Mouse (Mus musculus) cortical plate, adult 2 months (tissue): ENCODE measurements at regions not wholly inside any gene's neighbourhood (a gene's known extent, or its start where the extent isn't known, plus 50 kb on each side); places are given as distances from the start of the nearest gene placed in this dataset.

Experiments
- H3K27ac ChIP-seq: fragments of 200-500 bp; 2 replicates; pipeline ENCODE4 v1.5.1; 2012; ENCODE audit warnings: low read length, control low read depth, inconsistent platforms; ENCODE audit not compliant: insufficient read depth
- H3K4me1 ChIP-seq: fragments of 200-500 bp; 2 replicates; pipeline ENCODE4 v1.6.1; 2011; ENCODE audit warnings: low read length; ENCODE audit not compliant: control insufficient read depth, insufficient read depth
- H3K4me3 ChIP-seq: fragments of 200-500 bp; 2 replicates; pipeline ENCODE4 v1.5.1; 2011; ENCODE audit warnings: mild to moderate bottlenecking, low read length, control low read depth; ENCODE audit not compliant: insufficient read depth
- CTCF ChIP-seq: fragments of 200-500 bp; IDR thresholded peaks from 2 replicates; pipeline ENCODE4 v1.5.1; 2011; ENCODE audit warnings: mild to moderate bottlenecking, control low read depth, low read length; ENCODE audit not compliant: insufficient read depth; ENCODE audit errors: extremely low read depth
- POLR2A ChIP-seq: fragments of 200-500 bp; IDR thresholded peaks from 2 replicates; pipeline ENCODE4 v1.6.1; 2011; ENCODE audit warnings: mild to moderate bottlenecking, low read length, control low read depth; ENCODE audit not compliant: insufficient read depth; ENCODE audit errors: extremely low read depth

DNA sequence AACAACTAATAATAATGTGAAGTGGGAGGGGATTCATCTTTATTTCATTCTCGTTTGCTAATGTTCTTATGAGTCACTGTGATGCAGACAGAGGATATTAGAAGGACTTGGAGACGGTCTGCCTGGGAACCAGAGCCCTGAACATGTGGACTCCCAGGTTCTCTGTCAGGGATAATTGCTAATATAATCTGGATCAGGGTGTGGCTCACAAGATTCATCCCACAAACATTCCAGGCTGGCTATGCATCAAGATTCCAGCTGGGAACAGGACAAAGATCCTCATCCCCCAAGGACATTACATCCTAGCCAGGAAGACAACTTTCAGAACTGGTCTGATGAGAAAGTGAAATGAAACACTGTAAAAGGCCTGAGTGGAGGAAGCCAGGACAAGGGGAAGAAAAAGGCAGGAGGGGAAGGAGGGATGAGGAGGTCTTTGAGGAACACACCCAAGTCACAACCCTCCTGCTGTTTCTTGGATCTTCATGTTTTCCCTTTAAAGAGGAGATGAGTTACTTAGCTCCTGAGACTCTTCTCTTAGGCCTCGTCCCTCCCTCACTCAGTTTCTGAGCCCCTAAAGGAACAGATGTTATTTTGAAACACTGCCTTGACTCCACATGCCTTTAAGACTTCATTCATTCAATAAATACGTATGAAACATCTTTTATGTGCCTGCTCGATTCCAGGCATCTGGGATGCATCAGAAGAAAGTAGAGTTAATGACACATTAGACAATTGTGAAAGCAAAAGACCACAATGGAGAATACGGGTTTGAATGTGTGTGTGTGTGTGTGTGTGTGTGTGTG lies 360.9 kb downstream of the Efnb2 start:
- Histone ChIP-seq H3K4me1 (no peaks in the 10 kb centered on the region), H3K27ac (no peak overlapping the region), H3K4me3 (no peak overlapping the region)
- no peak for TF ChIP-seq CTCF
- TF ChIP-seq POLR2A = no peak

DNA sequence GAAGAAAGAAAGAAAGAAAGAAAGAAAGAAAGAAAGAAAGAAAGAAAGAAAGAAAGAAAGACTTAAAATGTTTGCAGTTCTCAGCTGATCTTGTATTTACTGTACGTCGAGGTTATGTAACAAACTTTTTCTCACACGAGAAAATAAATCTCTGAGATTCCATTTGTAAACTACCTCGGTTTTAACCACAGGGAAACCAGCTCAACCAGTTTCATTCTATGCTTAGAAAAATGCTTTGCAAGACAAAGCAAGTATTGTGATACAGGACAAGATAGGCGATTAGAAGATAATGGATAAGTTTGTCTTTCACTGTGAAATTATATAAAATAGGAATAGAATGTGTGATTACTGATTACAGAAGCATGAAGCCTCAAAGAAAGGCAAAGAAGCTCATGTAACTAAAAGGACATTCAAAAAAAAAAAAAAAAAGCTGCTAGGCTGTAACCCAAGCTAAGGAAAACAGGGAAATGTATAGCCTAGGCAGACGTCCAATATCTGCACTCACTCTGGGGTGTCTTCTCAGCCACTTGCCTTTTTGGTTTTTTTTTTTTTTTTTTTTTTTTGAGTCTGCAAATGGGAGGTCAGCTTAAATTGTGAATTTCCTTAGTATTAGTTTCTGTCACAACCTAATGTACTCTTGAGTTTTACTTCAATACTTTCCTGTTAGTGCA lies 368.3 kb downstream of the Efnb2 start:
- no peaks in the 10 kb centered on the region for H3K4me1 ChIP-seq
- TF ChIP-seq POLR2A = no peak
- no peak for TF ChIP-seq CTCF
- no peak overlapping the region for H3K27ac ChIP-seq
- no peak overlapping the region for H3K4me3 ChIP-seq

DNA sequence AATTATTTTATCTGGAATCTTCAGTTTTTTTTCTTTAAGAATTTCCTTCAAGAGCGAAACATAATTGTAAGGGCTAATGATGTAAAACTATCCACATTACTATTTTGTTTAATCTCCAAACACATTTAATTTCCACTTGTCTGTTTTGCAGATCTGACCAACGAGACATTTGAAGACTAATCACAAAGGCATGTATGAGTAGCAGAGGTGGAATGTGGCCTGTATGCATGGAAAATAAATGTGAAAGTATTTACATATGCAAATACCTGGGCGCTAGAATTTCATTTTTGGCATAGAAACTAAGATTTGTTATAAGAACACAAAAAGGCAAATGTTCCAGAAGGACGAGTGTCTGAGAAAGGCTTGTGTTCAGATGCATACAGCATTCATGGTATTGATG lies 375.2 kb downstream of the Efnb2 start:
- H3K4me3 ChIP-seq = no peak overlapping the region
- no peak overlapping the region for H3K27ac ChIP-seq
- H3K4me1 ChIP-seq = no peaks in the 10 kb centered on the region
- TF ChIP-seq CTCF (no peak), POLR2A (no peak)

DNA sequence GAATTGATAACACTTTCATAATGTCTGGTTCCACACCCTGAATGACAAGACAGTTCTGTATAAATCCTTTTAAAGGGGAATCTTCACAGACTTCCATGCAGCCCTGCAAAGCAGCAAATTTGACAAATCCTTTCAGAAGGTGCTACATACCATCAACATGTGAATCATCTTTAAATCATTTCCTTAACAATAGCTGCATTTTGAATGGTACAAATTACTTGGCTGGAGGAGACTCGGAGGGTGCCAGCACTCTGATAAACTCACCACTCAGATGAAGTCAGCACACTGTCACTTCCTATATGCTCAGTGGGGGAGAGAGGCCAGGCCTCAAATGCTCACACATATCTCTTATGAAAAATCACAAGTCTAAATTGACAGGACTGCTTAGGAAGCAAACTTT lies 386.1 kb downstream of the Efnb2 start:
- no peak overlapping the region for H3K27ac ChIP-seq
- no peak overlapping the region for H3K4me3 ChIP-seq
- TF ChIP-seq CTCF (no peak), POLR2A (no peak)
- no peaks in the 10 kb centered on the region for H3K4me1 ChIP-seq

DNA sequence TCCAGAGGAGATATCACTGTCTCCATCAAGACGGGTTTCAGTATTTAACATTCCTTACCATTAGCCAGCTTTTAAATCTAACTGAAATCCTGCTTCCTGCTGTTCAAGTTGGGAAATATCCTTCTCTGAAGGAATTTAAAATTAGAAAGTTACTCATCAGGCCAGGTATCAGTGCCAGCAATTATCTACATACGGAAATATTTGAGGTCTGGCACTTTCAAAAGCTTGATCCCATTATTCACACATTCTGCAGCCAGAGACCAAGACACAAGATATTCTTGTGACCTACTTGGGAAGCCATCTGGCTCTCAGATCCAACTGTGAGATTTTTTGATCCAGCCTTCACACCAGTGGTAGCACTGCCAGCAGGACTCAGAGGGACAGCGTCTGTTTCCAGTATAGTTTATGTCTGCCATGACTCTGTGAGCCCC lies 386.8 kb downstream of the Efnb2 start:
- Histone ChIP-seq H3K4me1 (no peaks in the 10 kb centered on the region), H3K27ac (no peak overlapping the region), H3K4me3 (no peak overlapping the region)
- no peak for TF ChIP-seq POLR2A
- TF ChIP-seq CTCF = no peak

DNA sequence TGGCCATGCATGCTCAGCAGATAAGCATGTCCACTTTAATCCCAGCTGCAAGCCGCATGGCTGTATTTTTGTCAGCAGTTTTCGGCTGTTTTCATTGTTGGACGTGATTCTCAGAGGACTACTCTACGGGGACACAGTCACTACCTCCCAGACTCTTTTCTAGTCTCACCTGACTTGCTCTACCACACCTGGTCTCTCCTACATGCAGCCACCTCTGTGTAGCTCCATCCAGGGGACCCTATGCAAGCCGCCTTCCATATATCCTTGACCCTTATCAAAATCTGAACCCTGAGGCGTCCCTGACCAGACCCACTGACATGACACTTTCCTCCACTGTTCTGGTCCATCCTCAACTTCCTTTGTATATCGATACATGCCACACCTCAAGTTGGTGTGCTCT lies 402.2 kb downstream of the Efnb2 start:
- H3K4me3 ChIP-seq = no peak overlapping the region
- H3K4me1 ChIP-seq = no peaks in the 10 kb centered on the region
- TF ChIP-seq CTCF (no peak), POLR2A (no peak)
- H3K27ac ChIP-seq = no peak overlapping the region

DNA sequence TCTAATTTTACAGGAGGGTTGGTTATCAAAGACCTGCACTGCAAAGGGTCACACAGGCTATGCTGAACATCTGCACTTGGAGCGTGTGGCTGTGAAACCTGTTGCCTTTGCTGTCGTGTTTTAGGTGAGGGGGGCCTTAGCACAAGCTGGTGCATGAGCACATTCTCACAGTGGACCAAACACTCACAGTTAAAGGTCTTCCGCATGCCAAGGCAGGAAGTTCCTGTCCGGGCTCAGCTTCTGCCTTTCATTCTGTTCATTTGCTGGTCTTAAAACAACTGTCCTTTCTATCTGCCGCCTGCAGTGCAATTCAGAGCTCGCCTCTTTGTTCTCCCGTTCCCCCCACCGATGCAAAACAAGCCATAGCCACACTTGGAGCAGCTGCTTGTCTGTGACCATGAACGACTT lies 402.8 kb downstream of the Efnb2 start:
- no peaks in the 10 kb centered on the region for H3K4me1 ChIP-seq
- TF ChIP-seq CTCF = no peak
- TF ChIP-seq POLR2A = no peak
- no peak overlapping the region for H3K27ac ChIP-seq
- no peak overlapping the region for H3K4me3 ChIP-seq

DNA sequence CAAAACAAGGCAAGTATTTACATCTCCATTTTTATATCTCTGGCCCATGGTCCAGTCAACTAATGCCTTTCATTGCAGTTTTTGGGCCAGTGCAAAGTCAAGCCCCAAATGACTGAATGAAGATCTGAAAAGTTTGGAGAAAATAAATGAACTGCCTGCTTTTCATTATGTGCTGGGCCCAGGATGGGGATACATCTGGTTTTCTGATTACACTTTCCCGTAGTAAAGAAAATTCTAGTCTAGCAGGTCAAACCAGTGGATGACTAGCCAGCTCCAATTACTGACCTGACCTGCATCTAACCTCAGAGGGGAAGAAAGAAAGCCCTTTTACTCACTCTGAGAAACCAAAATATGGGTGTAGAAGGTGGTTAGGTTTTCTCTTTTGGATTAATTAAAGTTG lies 404.7 kb downstream of the Efnb2 start:
- Histone ChIP-seq H3K4me1 (no peaks in the 10 kb centered on the region), H3K27ac (no peak overlapping the region), H3K4me3 (no peak overlapping the region)
- no peak for TF ChIP-seq POLR2A
- TF ChIP-seq CTCF = no peak

DNA sequence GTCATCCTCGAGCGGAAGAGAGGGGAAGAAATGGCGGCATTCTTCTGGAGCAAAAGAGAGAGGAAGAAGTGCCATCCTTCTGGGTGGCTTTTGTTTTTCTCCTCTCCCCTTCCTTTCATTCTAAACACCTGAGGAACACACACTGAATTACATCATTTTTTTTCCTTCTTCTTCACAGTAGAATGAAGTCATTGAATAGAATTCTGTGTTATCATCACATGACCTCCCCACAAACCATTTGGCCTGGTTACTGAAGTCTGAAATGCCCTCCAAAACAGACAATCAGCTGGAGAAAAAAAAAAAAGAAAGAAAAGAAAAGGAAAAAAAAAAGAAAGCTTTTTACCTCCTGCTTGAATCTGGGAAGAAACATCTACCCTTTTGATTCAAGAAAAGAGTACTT lies 406.6 kb downstream of the Efnb2 start:
- TF ChIP-seq CTCF = no peak
- TF ChIP-seq POLR2A = no peak
- no peak overlapping the region for H3K4me3 ChIP-seq
- H3K4me1 ChIP-seq = no peaks in the 10 kb centered on the region
- no peak overlapping the region for H3K27ac ChIP-seq

DNA sequence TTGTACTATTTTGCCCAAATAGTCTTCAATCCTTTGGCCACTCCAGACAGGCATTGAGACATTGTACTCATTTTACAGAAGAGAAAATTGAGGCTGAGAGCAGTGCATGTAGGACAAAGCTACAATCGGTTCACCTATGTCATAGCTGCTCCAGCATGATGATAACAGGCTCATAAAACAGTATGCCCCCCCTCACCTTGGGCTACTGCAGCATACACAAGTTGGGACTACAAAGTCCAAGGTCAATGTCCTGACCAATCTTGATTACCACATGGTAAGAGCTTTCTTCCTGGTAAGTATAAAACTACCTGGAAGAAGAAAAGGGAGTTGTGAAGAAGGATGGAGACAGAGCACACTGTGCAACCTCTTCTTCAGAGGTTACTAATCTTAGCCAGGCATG lies 416.4 kb downstream of the Efnb2 start:
- no peak for TF ChIP-seq POLR2A
- TF ChIP-seq CTCF = no peak
- H3K27ac ChIP-seq = no peak overlapping the region

More for the DNA sequence above, 416.4 kb downstream of the Efnb2 start:
- Histone ChIP-seq H3K4me3 (no peak overlapping the region), H3K4me1 (no peaks in the 10 kb centered on the region)
